Mouse (Mus musculus) heart, embryonic 13.5 days (tissue): ENCODE results near the gene Cda. TPM values are rescaled to one million over a fixed set of nuclear protein-coding genes. Genes with fewer than 3 reads are reported as not detected.
"Not testable (repeated sequence)": the region's sequence is repeated elsewhere in the genome, so short reads cannot be mapped to it uniquely, and the experiment has no call there.

Experiments
- ATAC-seq: fragments of 200-750 bp; cut with Nextera tagmentation; 2 replicates; pipeline ENCODE4 v1.8.0; 2017; ENCODE audit warnings: moderate TSS enrichment; ENCODE audit not compliant: insufficient number of reproducible peaks, low FRiP score, low TSS enrichment; ENCODE audit errors: extremely low read depth
- H3K27ac ChIP-seq: fragments of 300-500 bp; sonication (generic); replicated peaks from 2 replicates; pipeline ENCODE4 v1.5.1; 2015; ENCODE audit warnings: moderate library complexity, mild to moderate bottlenecking, inconsistent platforms
- H3K27me3 ChIP-seq: fragments of 300-500 bp; sonication (generic); replicated peaks from 2 replicates; pipeline ENCODE4 v1.6.1; 2015; ENCODE audit warnings: mild to moderate bottlenecking, inconsistent platforms
- H3K36me3 ChIP-seq: fragments of 300-500 bp; sonication (generic); 2 replicates; pipeline ENCODE4 v1.6.1; 2015; ENCODE audit warnings: mild to moderate bottlenecking, inconsistent platforms
- H3K4me1 ChIP-seq: fragments of 300-500 bp; sonication (generic); 2 replicates; pipeline ENCODE4 v1.6.1; 2015; ENCODE audit warnings: inconsistent platforms
- H3K4me2 ChIP-seq: fragments of 300-500 bp; sonication (generic); 2 replicates; pipeline ENCODE4 v1.6.1; 2015; ENCODE audit warnings: inconsistent platforms, mild to moderate bottlenecking, moderate library complexity
- H3K4me3 ChIP-seq: fragments of 300-500 bp; sonication (generic); 2 replicates; pipeline ENCODE4 v1.5.1; 2015; ENCODE audit warnings: moderate library complexity, mild to moderate bottlenecking, inconsistent platforms
- H3K9ac ChIP-seq: fragments of 300-500 bp; sonication (generic); 2 replicates; pipeline ENCODE4 v1.6.1; 2015; ENCODE audit warnings: inconsistent platforms, mild to moderate bottlenecking, moderate library complexity
- H3K9me3 ChIP-seq: fragments of 300-500 bp; sonication (generic); 2 replicates; pipeline ENCODE4 v1.6.1; 2016; ENCODE audit warnings: inconsistent platforms
- WGBS: fragments of 180-500 bp; shearing (Covaris S2); methylation state at CpG from one replicate; pipeline ENCODE4 v1.1.7; 2015; ENCODE audit warnings: mixed read lengths; 5-methylcytosine and 5-hydroxymethylcytosine counted together
- polyA plus RNA-seq: library from polyadenylated mRNA; unstranded; fragments of >200 nt; fragmentation: Nextera tagmentation; extraction: Ambion mirVana; gene quantifications from 2 replicates; pipeline ENCODE4 v1.2.1, GENCODE M21; 2015

Gene Cda
- polyA plus RNA-seq, 1 experiment from 2014 or later = 13.5 TPM

DNA sequence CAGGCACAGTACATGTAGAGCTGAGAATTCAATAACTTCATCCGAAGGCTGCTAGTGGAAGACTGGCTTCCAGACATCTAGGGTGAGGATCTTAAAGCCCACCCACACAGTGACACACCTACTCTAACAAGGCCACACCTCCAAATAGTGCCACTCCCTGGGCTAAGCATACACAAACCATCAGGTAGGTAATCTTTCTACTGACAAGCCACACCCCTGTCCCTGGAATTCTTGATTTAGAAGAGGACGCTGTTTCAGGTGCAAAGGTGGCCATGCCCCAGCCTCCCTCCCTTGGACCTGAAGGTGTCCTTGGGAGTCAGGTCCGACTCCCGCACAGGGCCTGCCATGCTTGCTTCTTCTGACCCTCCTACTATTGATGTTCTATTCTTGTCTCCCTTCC lies 34.7 kb downstream of the Cda start:
- WGBS = 72% methylated on average over 4 of the region's 4 CpGs
- no peak for ATAC-seq
- Histone ChIP-seq H3K9ac (no peak overlapping the region), H3K36me3 (no peaks in the 10 kb centered on the region), H3K27ac (no peak overlapping the region), H3K27me3 (peaks cover 41% of the 10 kb centered on the region), H3K4me3 (no peak overlapping the region), H3K4me2 (no peak overlapping the region), H3K9me3 (no peaks in the 10 kb centered on the region), H3K4me1 (no peaks in the 10 kb centered on the region; the same call in 1 of the 2 replicates)

- peaks cover 3% of the 10 kb centered on the region for H3K4me1 ChIP-seq
- no peak overlapping the region for H3K4me3 ChIP-seq
- no peak overlapping the region for H3K4me2 ChIP-seq
- no peak overlapping the region for H3K27ac ChIP-seq
- no peaks in the 10 kb centered on the region for H3K9me3 ChIP-seq
- 68% methylated on average over 9 of the region's 9 CpGs for WGBS
- ATAC-seq = no peak
- no peak overlapping the region for H3K9ac ChIP-seq
- peaks cover 41% of the 10 kb centered on the region for H3K27me3 ChIP-seq
- H3K36me3 ChIP-seq = no peaks in the 10 kb centered on the region
These were observed 36.1 kb downstream of the Cda start for GRCm38 (mm10) chr4:138331647-138332046.

DNA sequence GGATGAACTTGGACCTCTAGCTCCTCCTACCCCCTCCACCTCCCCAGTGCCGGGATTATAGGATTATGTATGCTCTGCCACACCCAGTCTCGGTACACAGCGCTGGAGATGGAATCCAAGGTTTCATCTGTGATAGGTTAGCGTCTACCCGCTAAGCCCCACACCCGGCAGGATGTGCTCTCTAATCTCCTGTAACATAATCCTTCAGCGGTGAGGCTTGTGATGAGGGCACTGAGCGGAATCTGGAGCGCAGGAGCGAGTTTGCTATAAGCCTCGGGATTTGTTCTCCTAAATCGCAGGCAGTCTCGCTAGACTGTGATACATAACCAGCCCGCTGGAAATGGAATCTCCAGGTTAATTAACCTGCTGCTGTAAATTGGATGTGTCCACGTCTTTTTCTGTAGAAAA lies 37.5 kb downstream of the Cda start:
- Histone ChIP-seq H3K36me3 (no peaks in the 10 kb centered on the region), H3K27ac (no peak overlapping the region), H3K4me3 (no peak overlapping the region; the same call in 1 of the 2 replicates), H3K4me1 (peaks cover 8% of the 10 kb centered on the region), H3K4me2 (peak overlapping the region; percentile 30; the same call in 1 of the 2 replicates), H3K9me3 (no peaks in the 10 kb centered on the region), H3K9ac (no peak overlapping the region), H3K27me3 (peaks cover 41% of the 10 kb centered on the region)
- ATAC-seq = no peak
- WGBS = 19% methylated on average over 15 of the region's 15 CpGs

- H3K27ac ChIP-seq = peak overlapping the region; percentile 73
- H3K9ac ChIP-seq = peak overlapping the region; percentile 50
- no peaks in the 10 kb centered on the region for H3K9me3 ChIP-seq
- peak overlapping the region; percentile 64 for H3K4me2 ChIP-seq
- no peaks in the 10 kb centered on the region for H3K36me3 ChIP-seq
- H3K4me1 ChIP-seq = peaks cover 27% of the 10 kb centered on the region
- H3K27me3 ChIP-seq = peaks cover 38% of the 10 kb centered on the region
- 68% methylated on average over 7 of the region's 7 CpGs for WGBS
- no peak for ATAC-seq
- H3K4me3 ChIP-seq = peak overlapping the region; percentile 45
These were observed 39.8 kb downstream of the Cda start for GRCm38 (mm10) chr4:138327891-138328470.

- 0 out of 2 replicates have a peak overlapping the region, but pooled peaks have one; percentile 42 for H3K27ac ChIP-seq
- not testable (repeated sequence) for H3K9me3 ChIP-seq, ATAC-seq, H3K36me3 ChIP-seq, H3K4me3 ChIP-seq, H3K9ac ChIP-seq
- peaks cover 29% of the 10 kb centered on the region for H3K27me3 ChIP-seq
- WGBS = 45% methylated on average over 9 of the region's 12 CpGs
- H3K4me2 ChIP-seq = 0 out of 2 replicates have a peak overlapping the region, but pooled peaks have one; percentile 73
- H3K4me1 ChIP-seq = peaks cover 36% of the 10 kb centered on the region
These were observed 40.6 kb downstream of the Cda start for GRCm38 (mm10) chr4:138327155-138327554.

GRCm38 (mm10) chr4:138326077-138326695 lies 41.6 kb downstream of the Cda start, which contains the start of gene Pink1:
Pink1 (minus strand) TSS chr4:138326307.
- Histone ChIP-seq H3K4me1 (peaks cover 45% of the 10 kb centered on the region), H3K27me3 (peaks cover 20% of the 10 kb centered on the region), H3K27ac (peak within 1 kb of the TSS; percentile 99), H3K9ac (peak within 1 kb of the TSS; percentile 98), H3K36me3 (no peaks in the 10 kb centered on the region), H3K9me3 (no peaks in the 10 kb centered on the region), H3K4me2 (peak within 1 kb of the TSS; percentile 73), H3K4me3 (peak within 1 kb of the TSS; percentile 95)
- 3% methylated on average over 41 of the region's 41 CpGs for WGBS
- ATAC-seq = peak; percentile 72

DNA sequence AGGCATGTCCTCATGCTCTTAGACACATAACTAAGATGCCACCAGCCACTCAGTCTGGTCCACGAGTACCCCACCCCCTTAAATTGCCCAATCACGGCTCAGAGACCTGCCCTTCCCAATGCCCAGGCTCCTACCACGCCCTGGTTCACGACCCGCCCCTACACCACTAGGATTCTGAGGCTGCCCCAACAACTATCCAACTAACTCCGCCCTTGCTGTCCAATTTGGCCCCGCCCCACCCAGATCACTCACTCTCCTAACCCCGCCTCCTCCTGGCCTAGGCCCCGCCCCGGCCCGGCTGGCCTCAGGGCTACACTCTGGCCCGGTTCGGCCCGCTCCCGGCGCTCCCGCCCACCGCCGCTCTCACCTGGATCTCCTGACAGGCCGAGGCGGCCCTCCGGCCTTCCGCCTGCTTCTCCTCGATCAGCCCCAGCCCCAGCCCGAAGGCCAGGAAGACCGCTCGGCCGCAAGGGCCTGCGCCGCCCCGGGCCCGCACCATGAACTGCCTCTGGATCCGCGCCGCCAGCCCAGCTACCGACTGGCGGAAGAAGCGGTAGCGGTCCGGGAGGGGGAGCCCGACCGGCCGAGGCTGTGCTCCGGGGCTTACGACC lies 42.2 kb downstream of the Cda start:
- peak overlapping the region; percentile 98 for H3K9ac ChIP-seq
- WGBS = 1% methylated on average over 45 of the region's 45 CpGs
- H3K27ac ChIP-seq = peak overlapping the region; percentile 99
- peaks cover 14% of the 10 kb centered on the region for H3K27me3 ChIP-seq
- peaks cover 2% of the 10 kb centered on the region; the same call in 1 of the 2 replicates for H3K36me3 ChIP-seq
- H3K9me3 ChIP-seq = no peaks in the 10 kb centered on the region
- peak overlapping the region; percentile 73 for H3K4me2 ChIP-seq
- ATAC-seq = peak; percentile 96
- H3K4me3 ChIP-seq = peak overlapping the region; percentile 95
- peaks cover 51% of the 10 kb centered on the region for H3K4me1 ChIP-seq

- no peak for ATAC-seq
- Histone ChIP-seq H3K27me3 (peaks cover 3% of the 10 kb centered on the region; the same call in 1 of the 2 replicates), H3K4me2 (peak overlapping the region; percentile 45), H3K9ac (0 out of 2 replicates have a peak overlapping the region, but pooled peaks have one; percentile 69), H3K36me3 (peaks cover 12% of the 10 kb centered on the region), H3K4me1 (peaks cover 55% of the 10 kb centered on the region), H3K4me3 (no peak overlapping the region), H3K9me3 (no peaks in the 10 kb centered on the region), H3K27ac (peak overlapping the region; percentile 99)
- 78% methylated on average over 3 of the region's 3 CpGs for WGBS
These were observed 43.3 kb downstream of the Cda start for GRCm38 (mm10) chr4:138324451-138324850.

DNA sequence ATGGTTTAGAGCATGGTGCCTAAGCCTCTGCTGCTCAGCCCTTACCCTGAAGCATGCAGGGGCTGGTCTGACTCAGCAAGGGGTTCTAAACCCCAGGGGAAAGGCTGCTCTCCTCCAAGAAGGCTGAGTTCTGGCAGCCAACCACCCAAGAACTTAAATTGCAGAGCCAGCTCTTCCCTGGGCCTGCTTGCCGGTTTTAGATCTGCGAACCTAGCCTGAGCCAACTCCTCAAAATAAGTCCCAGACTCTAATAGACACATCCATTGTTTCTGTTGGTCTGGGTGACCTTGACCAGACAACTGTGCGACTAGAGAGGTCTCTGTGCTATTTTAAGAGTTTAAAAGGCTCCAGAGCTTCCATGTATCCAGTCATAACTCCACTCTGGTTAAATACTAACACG lies 44.0 kb downstream of the Cda start:
- Histone ChIP-seq H3K9ac (peak overlapping the region; percentile 69), H3K4me3 (no peak overlapping the region), H3K4me2 (peak overlapping the region; percentile 45), H3K36me3 (peaks cover 12% of the 10 kb centered on the region), H3K27ac (peak overlapping the region; percentile 99), H3K27me3 (no peaks in the 10 kb centered on the region), H3K4me1 (peaks cover 55% of the 10 kb centered on the region), H3K9me3 (no peaks in the 10 kb centered on the region)
- WGBS = 43% methylated on average over 4 of the region's 4 CpGs
- ATAC-seq = no peak

GRCm38 (mm10) chr4:138322692-138323091 lies 45.1 kb downstream of the Cda start:
- 46% methylated on average over 4 of the region's 4 CpGs for WGBS
- Histone ChIP-seq H3K9me3 (no peaks in the 10 kb centered on the region), H3K9ac (no peak overlapping the region), H3K4me3 (no peak overlapping the region), H3K27me3 (no peaks in the 10 kb centered on the region), H3K4me1 (peaks cover 55% of the 10 kb centered on the region), H3K27ac (peak overlapping the region; percentile 99), H3K4me2 (no peak overlapping the region), H3K36me3 (peaks cover 17% of the 10 kb centered on the region)
- no peak for ATAC-seq

DNA sequence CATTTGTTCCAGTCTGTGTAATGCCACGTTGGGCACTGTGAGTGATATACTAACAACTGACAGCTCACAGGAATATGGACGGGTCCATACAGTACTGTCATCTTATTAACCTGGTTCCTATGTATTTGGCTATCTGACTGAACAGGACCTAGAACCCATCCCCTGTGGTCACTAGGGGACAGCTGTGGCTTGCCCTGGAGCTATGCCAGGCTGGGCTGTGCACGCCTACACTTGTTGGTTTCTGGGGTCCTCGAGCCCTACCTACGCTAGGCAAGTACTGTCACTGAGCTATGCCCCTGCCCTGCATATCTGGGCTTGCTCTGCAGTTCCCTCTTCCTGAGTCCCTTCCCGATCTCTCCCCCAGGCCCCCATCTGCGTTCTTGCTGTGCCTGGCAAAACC lies 46.3 kb downstream of the Cda start:
- no peak overlapping the region for H3K9ac ChIP-seq
- H3K27me3 ChIP-seq = no peaks in the 10 kb centered on the region
- WGBS = 73% methylated on average over 7 of the region's 7 CpGs
- H3K9me3 ChIP-seq = no peaks in the 10 kb centered on the region
- no peak overlapping the region for H3K27ac ChIP-seq
- peaks cover 29% of the 10 kb centered on the region for H3K36me3 ChIP-seq
- no peak overlapping the region for H3K4me2 ChIP-seq
- no peak overlapping the region for H3K4me3 ChIP-seq
- no peak for ATAC-seq
- peaks cover 51% of the 10 kb centered on the region for H3K4me1 ChIP-seq
